Mouse (Mus musculus) limb, embryonic 13.5 days (tissue): ENCODE results near the gene Fgb. TPM values are rescaled to one million over a fixed set of nuclear protein-coding genes. Genes with fewer than 3 reads are reported as not detected.

Experiments
- ATAC-seq: fragments of 200-750 bp; cut with Nextera tagmentation; 2 replicates; pipeline ENCODE4 v1.8.0; 2017; ENCODE audit warnings: low read depth, moderate number of reproducible peaks, moderate TSS enrichment; ENCODE audit not compliant: low FRiP score
- H3K27ac ChIP-seq: fragments of 300-500 bp; sonication (generic); 2 replicates; pipeline ENCODE4 v1.5.1; 2015; ENCODE audit warnings: inconsistent platforms, mild to moderate bottlenecking, moderate library complexity
- H3K27me3 ChIP-seq: fragments of 300-500 bp; sonication (generic); 2 replicates; pipeline ENCODE4 v1.6.1; 2015; ENCODE audit warnings: mild to moderate bottlenecking, inconsistent platforms
- H3K36me3 ChIP-seq: fragments of 300-500 bp; sonication (generic); 2 replicates; pipeline ENCODE4 v1.6.1; 2015; ENCODE audit warnings: inconsistent platforms, mild to moderate bottlenecking, moderate library complexity
- H3K4me1 ChIP-seq: fragments of 300-500 bp; sonication (generic); 2 replicates; pipeline ENCODE4 v1.6.1; 2015; ENCODE audit warnings: inconsistent platforms
- H3K4me2 ChIP-seq: fragments of 300-500 bp; sonication (generic); replicated peaks from 2 replicates; pipeline ENCODE4 v1.6.1; 2015; ENCODE audit warnings: inconsistent platforms, mild to moderate bottlenecking, moderate library complexity
- H3K4me3 ChIP-seq: fragments of 300-500 bp; sonication (generic); 2 replicates; pipeline ENCODE4 v1.5.1; 2015; ENCODE audit warnings: moderate library complexity, mild to moderate bottlenecking, inconsistent platforms
- H3K9ac ChIP-seq: fragments of 300-500 bp; sonication (generic); 2 replicates; pipeline ENCODE4 v1.6.1; 2015; ENCODE audit warnings: mild to moderate bottlenecking, inconsistent platforms
- H3K9me3 ChIP-seq: fragments of 300-500 bp; sonication (generic); 2 replicates; pipeline ENCODE4 v1.6.1; 2016; ENCODE audit warnings: inconsistent platforms
- WGBS: fragments of 180-500 bp; shearing (Covaris S2); methylation state at CpG from one replicate; pipeline ENCODE4 v1.1.7; 2015; 5-methylcytosine and 5-hydroxymethylcytosine counted together
- polyA plus RNA-seq: library from polyadenylated mRNA; unstranded; fragments of >200 nt; fragmentation: Nextera tagmentation; extraction: Ambion mirVana; gene quantifications from 2 replicates; pipeline ENCODE4 v1.2.1, GENCODE M21; 2015

Gene Fgb
- polyA plus RNA-seq, 1 experiment from 2014 or later, result not detected

- Histone ChIP-seq H3K9ac (no peak overlapping the region), H3K36me3 (no peaks in the 10 kb centered on the region), H3K9me3 (no peaks in the 10 kb centered on the region), H3K4me3 (no peak overlapping the region), H3K27me3 (no peaks in the 10 kb centered on the region; the same call in 1 of the 2 replicates), H3K4me2 (no peak overlapping the region), H3K4me1 (peaks cover 8% of the 10 kb centered on the region), H3K27ac (no peak overlapping the region)
- ATAC-seq, result no peak
- WGBS, result 0% methylated on average over 2 of the region's 2 CpGs
Observed at GRCm38 (mm10) chr3:83002191-83002590, 47.5 kb downstream of the Fgb start.

- Histone ChIP-seq H3K27me3 (peaks cover 6% of the 10 kb centered on the region), H3K36me3 (no peaks in the 10 kb centered on the region), H3K4me2 (no peak overlapping the region), H3K9ac (no peak overlapping the region), H3K9me3 (no peaks in the 10 kb centered on the region), H3K4me1 (peaks cover 19% of the 10 kb centered on the region), H3K4me3 (no peak overlapping the region), H3K27ac (no peak overlapping the region)
- no peak for ATAC-seq
- WGBS, result 59% methylated on average over 9 of the region's 9 CpGs
Observed at GRCm38 (mm10) chr3:82999995-83000394, 49.7 kb downstream of the Fgb start.

- no peak overlapping the region for H3K4me3 ChIP-seq
- H3K27ac ChIP-seq, result no peak overlapping the region
- 33% methylated on average over 8 of the region's 8 CpGs for WGBS
- H3K9me3 ChIP-seq, result no peaks in the 10 kb centered on the region
- H3K36me3 ChIP-seq, result no peaks in the 10 kb centered on the region
- no peak overlapping the region for H3K4me2 ChIP-seq
- peaks cover 20% of the 10 kb centered on the region for H3K4me1 ChIP-seq
- ATAC-seq, result peak; percentile 76
- H3K9ac ChIP-seq, result no peak overlapping the region
- H3K27me3 ChIP-seq, result peaks cover 11% of the 10 kb centered on the region
Observed at GRCm38 (mm10) chr3:82998772-82999463, 50.7 kb downstream of the Fgb start.

- peaks cover 20% of the 10 kb centered on the region for H3K4me1 ChIP-seq
- H3K9ac ChIP-seq, result no peak overlapping the region
- no peaks in the 10 kb centered on the region for H3K9me3 ChIP-seq
- no peaks in the 10 kb centered on the region for H3K36me3 ChIP-seq
- H3K4me3 ChIP-seq, result no peak overlapping the region
- no peak overlapping the region for H3K27ac ChIP-seq
- H3K27me3 ChIP-seq, result peaks cover 11% of the 10 kb centered on the region
- no peak overlapping the region for H3K4me2 ChIP-seq
- no peak for ATAC-seq
- 51% methylated on average over 3 of the region's 3 CpGs for WGBS
Observed at GRCm38 (mm10) chr3:82996656-82997055, 53.0 kb downstream of the Fgb start.

GRCm38 (mm10) chr3:82995368-82995767 is 54.3 kb downstream of the Fgb start:
- H3K4me3 ChIP-seq, result peak overlapping the region; percentile 31
- peaks cover 20% of the 10 kb centered on the region for H3K4me1 ChIP-seq
- peaks cover 11% of the 10 kb centered on the region for H3K27me3 ChIP-seq
- ATAC-seq, result peak; percentile 46; the same call in 1 of the 2 replicates
- H3K9me3 ChIP-seq, result no peaks in the 10 kb centered on the region
- H3K4me2 ChIP-seq, result peak overlapping the region; percentile 61
- peak overlapping the region; percentile 31; the same call in 1 of the 2 replicates for H3K9ac ChIP-seq
- 1% methylated on average over 24 of the region's 24 CpGs for WGBS
- H3K27ac ChIP-seq, result no peak overlapping the region
- no peaks in the 10 kb centered on the region for H3K36me3 ChIP-seq

GRCm38 (mm10) chr3:82992956-82993355 is 56.7 kb downstream of the Fgb start:
- Histone ChIP-seq H3K4me2 (no peak overlapping the region), H3K27ac (no peak overlapping the region), H3K36me3 (no peaks in the 10 kb centered on the region), H3K27me3 (peaks cover 11% of the 10 kb centered on the region), H3K4me1 (peaks cover 12% of the 10 kb centered on the region), H3K9me3 (no peaks in the 10 kb centered on the region), H3K4me3 (no peak overlapping the region), H3K9ac (no peak overlapping the region)
- ATAC-seq, result no peak
- WGBS, result 91% methylated on average over 6 of the region's 6 CpGs

GRCm38 (mm10) chr3:82991963-82992362 is 57.7 kb downstream of the Fgb start:
- H3K4me3 ChIP-seq, result no peak overlapping the region

More at GRCm38 (mm10) chr3:82991963-82992362, 57.7 kb downstream of the Fgb start:
- Histone ChIP-seq H3K9ac (no peak overlapping the region), H3K36me3 (no peaks in the 10 kb centered on the region), H3K4me1 (peaks cover 12% of the 10 kb centered on the region), H3K27ac (no peak overlapping the region), H3K27me3 (peaks cover 11% of the 10 kb centered on the region), H3K9me3 (no peaks in the 10 kb centered on the region), H3K4me2 (no peak overlapping the region)
- WGBS, result 75% methylated on average over 12 of the region's 12 CpGs
- no peak for ATAC-seq

Other genes starting within 250 kb of the Fgb start
- gene Rbm46, start 173.4 kb downstream of the Fgb start, polyA plus RNA-seq, result 5.5 and 6.4 TPM in 2 replicates
- 0.40 and 0.62 TPM in 2 replicates for gene Lrat, start 145.9 kb downstream of the Fgb start, polyA plus RNA-seq
- 0.10 and 1.1 TPM in 2 replicates for gene Fgg, start 42.1 kb downstream of the Fgb start, polyA plus RNA-seq
- 0.09 and 1.0 TPM in 2 replicates for gene Fga, start 23.8 kb downstream of the Fgb start, polyA plus RNA-seq
- gene Plrg1, start 5.7 kb upstream of the Fgb start, polyA plus RNA-seq, result 115 TPM in 2 replicates
- gene Dchs2, start 78.1 kb upstream of the Fgb start, polyA plus RNA-seq, result 0.72 and 0.84 TPM in 2 replicates